ENCODE assay signal across 8 mouse cellular contexts in genomic region chr6:3183819-3184199, GRCm38 (mm10).
DNase-seq lines count a peak whose midpoint lies in the region; ATAC-seq lines count a peak whose summit lies in the region.

No protein-coding gene starts in this region.

- H3K9me3 ChIP-seq in forebrain, embryonic 14.5 days (replicated peaks; ENCODE audit: control insufficient read depth, low read length) = peaks cover 27% of the 10 kb centered on the region
- peaks cover 17% of the 10 kb centered on the region for H3K9me3 ChIP-seq in forebrain, embryonic 16.5 days (ENCODE audit: control insufficient read depth, low read length)

- no peak overlapping the region for H3K4me3 ChIP-seq in forebrain, embryonic 14.5 days (ENCODE audit: low read depth, low read length)
- no peak overlapping the region for H3K4me3 ChIP-seq in forebrain, embryonic 16.5 days (replicated peaks; ENCODE audit: low read length)

- DNase-seq in forebrain, embryonic 14.5 days (ENCODE audit: low spot score) = peak; percentile 24
- peak; percentile 89 for DNase-seq in A20 (ENCODE audit: low read depth, low spot score)
- peak; percentile 88 for DNase-seq in adrenal gland, postnatal 10 days
- DNase-seq in embryo, embryonic 9.5 days (ENCODE audit: extremely low spot score) = peak; percentile 47
- DNase-seq in kidney, postnatal 10 days = peak; percentile 78
- peak; percentile 43 for DNase-seq in lung, postnatal 25 days (ENCODE audit: low spot score)
- DNase-seq in thymus, postnatal 0 days (ENCODE audit: low spot score) = peak; percentile 41

- H3K27ac ChIP-seq in forebrain, embryonic 14.5 days (ENCODE audit: low read depth, low read length) = no peak overlapping the region
- H3K27ac ChIP-seq in forebrain, embryonic 16.5 days (ENCODE audit: low read length) = no peak overlapping the region

- no peak for ATAC-seq in forebrain, embryonic 14.5 days
- no peak for ATAC-seq in forebrain, embryonic 16.5 days

- H3K9ac ChIP-seq in forebrain, embryonic 14.5 days (ENCODE audit: low read length) = no peak overlapping the region
- no peak overlapping the region for H3K9ac ChIP-seq in forebrain, embryonic 16.5 days (replicated peaks; ENCODE audit: low read depth, low read length)

- 41% methylated on average over 5 of the region's 5 CpGs for WGBS in forebrain, embryonic 14.5 days
- 46% methylated on average over 5 of the region's 5 CpGs for WGBS in forebrain, embryonic 16.5 days

- H3K4me2 ChIP-seq in forebrain, embryonic 14.5 days (ENCODE audit: low read length) = no peak overlapping the region
- H3K4me2 ChIP-seq in forebrain, embryonic 16.5 days (ENCODE audit: low read length) = no peak overlapping the region

- no peaks in the 10 kb centered on the region for H3K36me3 ChIP-seq in forebrain, embryonic 14.5 days (ENCODE audit: control insufficient read depth, insufficient read depth, low read length)
- H3K36me3 ChIP-seq in forebrain, embryonic 16.5 days (ENCODE audit: control insufficient read depth, insufficient read depth) = no peaks in the 10 kb centered on the region

- no peaks in the 10 kb centered on the region for H3K4me1 ChIP-seq in forebrain, embryonic 14.5 days (ENCODE audit: control insufficient read depth, insufficient read depth, low read length)
- no peaks in the 10 kb centered on the region for H3K4me1 ChIP-seq in forebrain, embryonic 16.5 days (replicated peaks; ENCODE audit: control insufficient read depth, insufficient read depth, low read length)

- no peaks in the 10 kb centered on the region for H3K27me3 ChIP-seq in forebrain, embryonic 14.5 days (replicated peaks; ENCODE audit: control insufficient read depth, insufficient read depth, low read length)
- no peaks in the 10 kb centered on the region for H3K27me3 ChIP-seq in forebrain, embryonic 16.5 days (replicated peaks; ENCODE audit: control insufficient read depth, insufficient read depth, low read length)

Comparison
In these comparisons a context has a peak if more than half of its experiments do, and no peak if none do; other contexts are left out.
1. DNase-seq: peak in every context shown above with its lines; median percentile 89 in A20; 88 in adrenal gland, postnatal 10 days; 78 in kidney, postnatal 10 days; 47 in embryo, embryonic 9.5 days; 43 in lung, postnatal 25 days; 41 in thymus, postnatal 0 days; 24 in forebrain, embryonic 14.5 days.